Comparison of ENCODE assay signal across 9 mouse cellular contexts in genomic region chr2:75269446-75269845, GRCm38 (mm10).
A peak's percentile ranks its signal among the peaks of the same experiment; 100 is the strongest.
DNase-seq lines count a peak whose midpoint lies in the region; ATAC-seq lines count a peak whose summit lies in the region.
"Had no signal": no experiment of that assay in that cellular context is flagged by ENCODE, and none has a peak within 500 bp of the region (broad histone marks: within the 10 kb centered on the region; RNA-seq: fewer than 3 reads in every experiment).

No protein-coding gene starts in this region.

- intact Hi-C loops in heart, postnatal 10 days (cut with DNase I): no loop called here

- DNase-seq in ovary, postnatal 36 days (ENCODE audit: low spot score): peak; percentile 35
- no peak for DNase-seq in ovary, postnatal 10 days (ENCODE audit: low spot score)
- DNase-seq in cerebellum, postnatal 36 days: peak; percentile 67 to 71
- peak; percentile 69 for DNase-seq in retina, postnatal 1 day
- no peak for DNase-seq in heart, postnatal 10 days
- DNase-seq in thymus, postnatal 10 days (ENCODE audit: low spot score in 2 of 2): no peak
- DNase-seq: right cerebral cortex, postnatal 25 days had no signal

- no peaks in the 10 kb centered on the region for H3K27me3 ChIP-seq in hindbrain, embryonic 16.5 days (replicated peaks; ENCODE audit: control insufficient read depth, insufficient read depth, low read length)

- H3K27ac ChIP-seq in hindbrain, embryonic 16.5 days (ENCODE audit: low read depth, low read length): no peak overlapping the region; the same call in 1 of the 2 replicates

- H3K9ac ChIP-seq in hindbrain, embryonic 16.5 days (ENCODE audit: low read depth, low read length): no peak overlapping the region

- 21% methylated on average over 8 of the region's 8 CpGs for WGBS in hindbrain, embryonic 16.5 days

- H3K9me3 ChIP-seq in hindbrain, embryonic 16.5 days (ENCODE audit: control insufficient read depth, low read length): no peaks in the 10 kb centered on the region

- H3K4me3 ChIP-seq in hindbrain, embryonic 16.5 days (ENCODE audit: low read length): no peak overlapping the region

- no peak overlapping the region for H3K4me2 ChIP-seq in hindbrain, embryonic 16.5 days (ENCODE audit: low read length)

- H3K36me3 ChIP-seq in hindbrain, embryonic 16.5 days (ENCODE audit: control insufficient read depth, insufficient read depth, low read length): no peaks in the 10 kb centered on the region

- H3K4me1 ChIP-seq in hindbrain, embryonic 16.5 days (ENCODE audit: control insufficient read depth, insufficient read depth, low read depth, low read length): peaks cover 7% of the 10 kb centered on the region

- peak; percentile 65; the same call in 1 of the 2 replicates for ATAC-seq in hindbrain, embryonic 16.5 days
- ATAC-seq in inflammation-experienced regulatory T-cells, adult 6 months: no peak

Comparison
In these comparisons a context has a peak if more than half of its experiments do, and no peak if none do; other contexts are left out.
1. DNase-seq: peak in ovary, postnatal 36 days (single experiment), cerebellum, postnatal 36 days (2 of 2) and retina, postnatal 1 day (single experiment); none in ovary, postnatal 10 days (single experiment), heart, postnatal 10 days (0 of 2) and thymus, postnatal 10 days (0 of 2).